Mouse (Mus musculus) brain, embryonic 14.5 days (tissue): ENCODE measurements at regions not wholly inside any gene's neighbourhood (a gene's known extent, or its start where the extent isn't known, plus 50 kb on each side); places are given as distances from the start of the nearest gene placed in this dataset.

Experiments used
- CTCF ChIP-seq: fragments of 200-500 bp; IDR thresholded peaks from 2 replicates; pipeline ENCODE4 v1.5.1; 2012; ENCODE audit warnings: inconsistent platforms, mild to moderate bottlenecking, moderate library complexity, borderline replicate concordance; ENCODE audit not compliant: insufficient read depth, insufficient read length; ENCODE audit errors: extremely low read depth
- POLR2A ChIP-seq: fragments of 200-500 bp; IDR thresholded peaks from 2 replicates; pipeline ENCODE4 v1.6.1; 2012; ENCODE audit warnings: mild to moderate bottlenecking, inconsistent platforms, borderline replicate concordance; ENCODE audit not compliant: poor library complexity, insufficient read depth, insufficient read length, severe bottlenecking; ENCODE audit errors: extremely low read depth

DNA sequence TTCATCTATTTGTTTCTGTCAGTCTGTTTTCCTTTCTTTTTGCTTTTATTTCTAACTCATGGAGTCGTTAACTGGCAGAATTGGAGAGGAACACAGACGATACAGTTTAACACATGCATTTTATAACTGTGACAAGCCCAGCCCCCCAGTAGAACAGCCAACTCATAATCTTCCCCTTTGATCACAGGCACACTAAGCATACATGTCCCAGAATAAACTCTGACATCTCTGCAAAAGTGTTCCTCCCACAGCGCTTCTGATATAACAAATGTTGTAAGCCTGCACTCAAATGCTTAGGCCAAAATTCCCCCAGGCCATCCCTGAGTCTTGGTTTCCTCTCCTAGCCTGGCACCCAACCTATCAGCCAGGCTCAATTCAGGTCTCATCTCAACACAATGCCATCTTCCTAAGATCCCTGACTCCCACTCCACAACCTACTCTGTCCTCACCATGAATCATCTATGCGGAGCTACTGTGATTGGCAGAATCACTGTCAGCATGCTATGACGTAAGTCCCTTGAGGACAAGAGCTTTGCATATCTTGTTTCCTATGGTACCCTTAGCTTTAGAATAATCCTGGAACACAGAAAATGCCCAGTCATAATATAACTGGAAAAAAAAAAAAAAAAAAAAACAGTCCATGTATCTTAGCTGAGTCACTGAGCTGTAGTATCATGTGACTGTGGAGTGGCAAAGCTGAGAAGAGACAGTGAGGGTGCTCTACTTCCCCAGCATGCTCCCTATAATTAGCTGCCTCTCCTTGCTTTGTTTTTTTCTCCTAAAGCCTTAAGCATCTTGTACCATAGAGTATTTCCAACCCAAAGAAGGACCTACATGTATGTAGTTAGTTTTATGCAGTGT lies 146.7 kb downstream of the Plk2 start:
- TF ChIP-seq CTCF: no peak
- TF ChIP-seq POLR2A: no peak
